Mouse (Mus musculus) liver, embryonic 14.5 days (tissue): ENCODE results near the gene Cnot8.

Source experiments
- CTCF ChIP-seq: IDR thresholded peaks from 2 replicates; pipeline ENCODE4 v1.5.1; 2016; ENCODE audit warnings: antibody characterized with exemption, low read depth, control low read depth
- EP300 ChIP-seq: IDR thresholded peaks from 2 replicates; pipeline ENCODE4 v1.6.1; 2016; ENCODE audit warnings: antibody characterized with exemption, low read depth

DNA sequence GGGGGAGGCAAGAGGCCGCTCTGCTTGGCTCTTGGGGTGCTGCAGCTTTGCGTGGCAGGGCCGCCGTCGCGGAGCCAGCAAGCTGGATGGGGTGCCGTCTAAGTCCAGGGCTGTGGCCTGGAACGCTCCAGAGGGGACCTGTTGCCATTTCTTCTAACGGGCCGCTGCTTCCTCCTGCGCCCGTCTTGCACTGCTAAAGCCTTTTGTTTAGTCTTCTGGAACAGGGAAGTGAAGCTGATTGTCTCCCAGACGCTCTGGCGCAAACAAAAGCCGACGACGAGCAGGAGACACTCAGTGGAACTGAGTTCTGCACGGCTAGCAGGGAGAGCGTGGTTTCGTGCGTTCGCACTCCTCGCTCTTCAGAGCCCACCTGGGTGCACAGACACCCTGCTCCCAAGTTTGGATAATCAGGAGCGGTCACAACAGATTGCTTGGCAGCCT lies 418 bp downstream of the Cnot8 start:
- TF ChIP-seq CTCF, result no peak
- no peak for TF ChIP-seq EP300
